Mouse (Mus musculus) myocyte (in vitro differentiated cells): ENCODE data around the gene Rab10. TPM values are rescaled to one million over a fixed set of nuclear protein-coding genes. Genes with fewer than 3 reads are reported as not detected.
A peak's percentile ranks its signal among the peaks of the same experiment; 100 is the strongest.

Experiments used
- H3K27me3 ChIP-seq: one replicate; pipeline ENCODE4 v1.6.1; 2011; ENCODE audit not compliant: control insufficient read depth, insufficient read depth, insufficient read length
- H3K36me3 ChIP-seq: one replicate; pipeline ENCODE4 v1.6.1; 2011; ENCODE audit not compliant: control insufficient read depth, insufficient read depth
- H3K4me2 ChIP-seq: one replicate; pipeline ENCODE4 v1.6.1; 2011; ENCODE audit warnings: low read depth, control low read depth
- H3K4me3 ChIP-seq: one replicate; pipeline ENCODE4 v1.5.1; 2011; ENCODE audit warnings: mild to moderate bottlenecking, control low read depth, moderate library complexity
- H3K79me2 ChIP-seq: one replicate; pipeline ENCODE4 v1.6.1; 2011; ENCODE audit not compliant: control insufficient read depth, insufficient read depth
- H3ac ChIP-seq: one replicate; pipeline ENCODE4 v1.6.1; 2011; ENCODE audit not compliant: control insufficient read depth, insufficient read length
- CEBPB ChIP-seq: IDR thresholded peaks from 2 replicates; pipeline ENCODE4 v1.6.1; 2011; ENCODE audit warnings: mild to moderate bottlenecking, moderate library complexity; ENCODE audit not compliant: poor library complexity, insufficient read depth, severe bottlenecking
- E2F4 ChIP-seq: IDR thresholded peaks from one replicate; pipeline ENCODE4 v1.6.1; 2011; ENCODE audit warnings: mild to moderate bottlenecking, control low read depth, moderate library complexity; ENCODE audit not compliant: insufficient read depth
- MAX ChIP-seq: IDR thresholded peaks from one replicate; pipeline ENCODE4 v1.6.1; 2011; ENCODE audit warnings: low read depth, mild to moderate bottlenecking, control low read depth
- MYOD1 ChIP-seq, 3 experiments: IDR thresholded peaks; one replicate each; pipeline ENCODE4 v1.6.1; 2011; ENCODE audit warnings: control low read depth in 2 of 3, low read depth in 2 of 3, mild to moderate bottlenecking in 2 of 3, moderate library complexity in 1 of 3; ENCODE audit not compliant: insufficient read length in 2 of 3, control insufficient read depth in 1 of 3
- MYOG ChIP-seq, 3 experiments: IDR thresholded peaks; one replicate each; pipeline ENCODE4 v1.6.1; 2011; ENCODE audit warnings: control low read depth in 2 of 3, low read depth in 2 of 3, mild to moderate bottlenecking in 2 of 3; ENCODE audit not compliant: insufficient read length in 2 of 3, control insufficient read depth in 1 of 3, insufficient read depth in 1 of 3
- POLR2A ChIP-seq: IDR thresholded peaks from one replicate; pipeline ENCODE4 v1.6.1; 2011; ENCODE audit warnings: low read depth, mild to moderate bottlenecking, control low read depth, moderate library complexity; ENCODE audit not compliant: insufficient read length
- POLR2AphosphoS2 ChIP-seq: IDR thresholded peaks from one replicate; pipeline ENCODE4 v1.6.1; 2011; ENCODE audit warnings: low read depth, control low read depth; ENCODE audit not compliant: insufficient read length
- REST ChIP-seq: IDR thresholded peaks from one replicate; pipeline ENCODE4 v1.6.1; 2011; ENCODE audit warnings: mild to moderate bottlenecking, control low read depth, moderate library complexity; ENCODE audit not compliant: insufficient read depth, insufficient read length
- SRF ChIP-seq: IDR thresholded peaks from one replicate; pipeline ENCODE4 v1.6.1; 2011; ENCODE audit warnings: low read depth; ENCODE audit not compliant: control insufficient read depth, insufficient read length
- TCF12 ChIP-seq: IDR thresholded peaks from one replicate; pipeline ENCODE4 v1.6.1; 2011; ENCODE audit warnings: mild to moderate bottlenecking, control low read depth; ENCODE audit not compliant: poor library complexity, insufficient read depth, severe bottlenecking
- TCF3 ChIP-seq: IDR thresholded peaks from one replicate; pipeline ENCODE4 v1.6.1; 2011; ENCODE audit warnings: low read depth, control low read depth; ENCODE audit not compliant: insufficient read length
- USF1 ChIP-seq: IDR thresholded peaks from one replicate; pipeline ENCODE4 v1.6.1; 2011; ENCODE audit warnings: low read depth, mild to moderate bottlenecking, control low read depth, moderate library complexity
- polyA plus RNA-seq: library from polyadenylated mRNA; unstranded; fragments of >200 nt; fragmentation: generic; extraction: Trizol; gene quantifications from one replicate; pipeline ENCODE4 v1.2.1, GENCODE M21; 2012; ENCODE audit warnings: missing spikeins

Gene Rab10
- polyA plus RNA-seq, 1 experiment, result 81.0 TPM

- no peaks in the 10 kb centered on the region for H3K27me3 ChIP-seq
- H3K4me3 ChIP-seq, result no peak overlapping the region
Measured at GRCm38 (mm10) chr12:3282954-3283353, 26.8 kb downstream of the Rab10 start.

GRCm38 (mm10) chr12:3282520-3282919 is 27.2 kb downstream of the Rab10 start:
- H3K79me2 ChIP-seq, result peaks cover 100% of the 10 kb centered on the region
- TF ChIP-seq MYOD1 (IDR thresholded peaks at IDR 0.05; ENCODE audit: control insufficient read depth in 1 of 3, insufficient read length in 2 of 3, low read depth in 2 of 3) (no peak), MAX (no peak), POLR2A (no peak)
- no peaks in the 10 kb centered on the region for H3K36me3 ChIP-seq
- no peak overlapping the region for H3K4me2 ChIP-seq
- no peaks in the 10 kb centered on the region for H3K27me3 ChIP-seq
- H3K4me3 ChIP-seq, result no peak overlapping the region
- no peak overlapping the region for H3ac ChIP-seq

More at GRCm38 (mm10) chr12:3282954-3283353, 26.8 kb downstream of the Rab10 start:
- H3K79me2 ChIP-seq, result peaks cover 100% of the 10 kb centered on the region
- no peak overlapping the region for H3ac ChIP-seq
- H3K36me3 ChIP-seq, result no peaks in the 10 kb centered on the region
- TF ChIP-seq POLR2AphosphoS2 (no peak), MYOG (IDR thresholded peaks at IDR 0.05; ENCODE audit: control insufficient read depth in 1 of 3, insufficient read depth in 1 of 3, insufficient read length in 2 of 3, low read depth in 2 of 3) (no peak), USF1 (no peak), MYOD1 (IDR thresholded peaks at IDR 0.05; ENCODE audit: control insufficient read depth in 1 of 3, insufficient read length in 2 of 3, low read depth in 2 of 3) (no peak), TCF3 (no peak), POLR2A (no peak), E2F4 (no peak), SRF (no peak), REST (no peak), MAX (no peak), CEBPB (no peak), TCF12 (no peak)
- no peak overlapping the region for H3K4me2 ChIP-seq

- H3K4me3 ChIP-seq, result no peak overlapping the region
- TF ChIP-seq SRF (no peak), POLR2A (no peak), TCF12 (no peak), USF1 (no peak)
- H3K27me3 ChIP-seq, result no peaks in the 10 kb centered on the region
- H3K4me2 ChIP-seq, result no peak overlapping the region
- H3K79me2 ChIP-seq, result peaks cover 100% of the 10 kb centered on the region
- no peaks in the 10 kb centered on the region for H3K36me3 ChIP-seq
- H3ac ChIP-seq, result no peak overlapping the region
Measured at GRCm38 (mm10) chr12:3278880-3279339, 30.9 kb downstream of the Rab10 start.

GRCm38 (mm10) chr12:3270818-3271217 is 39.0 kb downstream of the Rab10 start:
- Histone ChIP-seq H3K4me3 (no peak overlapping the region), H3K36me3 (peaks cover 6% of the 10 kb centered on the region), H3K27me3 (no peaks in the 10 kb centered on the region), H3ac (no peak overlapping the region), H3K79me2 (peaks cover 100% of the 10 kb centered on the region), H3K4me2 (no peak overlapping the region)
- TF ChIP-seq MAX, result no peak
- TF ChIP-seq E2F4, result no peak
- TF ChIP-seq REST, result no peak
- no peak for TF ChIP-seq TCF12
- no peak for TF ChIP-seq SRF
- no peak for TF ChIP-seq USF1
- TF ChIP-seq POLR2A, result no peak
- TF ChIP-seq MYOD1 (IDR thresholded peaks at IDR 0.05; ENCODE audit: control insufficient read depth in 1 of 3, insufficient read length in 2 of 3, low read depth in 2 of 3), result no peak
- no peak for TF ChIP-seq POLR2AphosphoS2
- no peak for TF ChIP-seq CEBPB
- TF ChIP-seq MYOG (IDR thresholded peaks at IDR 0.05; ENCODE audit: control insufficient read depth in 1 of 3, insufficient read depth in 1 of 3, insufficient read length in 2 of 3, low read depth in 2 of 3), result no peak
- TF ChIP-seq TCF3, result no peak

GRCm38 (mm10) chr12:3267397-3267796 is 42.4 kb downstream of the Rab10 start:
- Histone ChIP-seq H3ac (no peak overlapping the region), H3K36me3 (peaks cover 6% of the 10 kb centered on the region), H3K4me2 (no peak overlapping the region), H3K79me2 (peaks cover 100% of the 10 kb centered on the region), H3K27me3 (no peaks in the 10 kb centered on the region), H3K4me3 (no peak overlapping the region)
- no peak for TF ChIP-seq CEBPB
- TF ChIP-seq SRF, result no peak
- TF ChIP-seq POLR2AphosphoS2, result no peak
- TF ChIP-seq TCF3, result no peak
- peak; percentile 62 to 95 (median 93) for TF ChIP-seq MYOD1 (IDR thresholded peaks at IDR 0.05; ENCODE audit: control insufficient read depth in 1 of 3, insufficient read length in 2 of 3, low read depth in 2 of 3)
- TF ChIP-seq MYOG (IDR thresholded peaks at IDR 0.05; ENCODE audit: control insufficient read depth in 1 of 3, insufficient read depth in 1 of 3, insufficient read length in 2 of 3, low read depth in 2 of 3), result peak in 1 of 3 experiments; percentile 27
- no peak for TF ChIP-seq USF1
- no peak for TF ChIP-seq REST
